Mouse (Mus musculus): ENCODE data around the gene Parp2.

DNA sequence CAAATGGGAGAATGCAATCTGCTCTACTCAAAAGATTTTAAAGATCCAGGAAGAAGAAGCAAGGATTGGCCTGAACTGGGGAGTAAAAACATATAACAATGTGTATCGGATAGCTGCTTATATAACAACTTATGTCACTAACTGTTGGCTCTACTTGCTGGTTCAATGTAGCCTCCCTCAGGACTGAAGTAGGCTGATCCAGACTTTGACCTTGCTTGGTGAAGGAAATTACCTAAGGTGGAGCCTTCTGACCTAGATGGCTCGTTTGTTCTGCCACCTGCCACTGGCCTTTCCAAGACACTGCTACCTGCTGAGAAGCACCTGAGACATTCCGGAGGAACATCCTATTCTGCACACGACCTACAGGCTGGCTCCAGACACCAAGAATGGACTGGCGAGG, 48.1 kb downstream of the Parp2 start:
- TF ChIP-seq CTCF (IDR thresholded peaks at IDR 0.05; ENCODE audit: low read depth) (no peak), EP300 (IDR thresholded peaks at IDR 0.05; ENCODE audit: low read depth) (no peak)

Measured in liver, postnatal 0 days (tissue).